23 mouse cellular contexts compared by ENCODE assay signal in the genomic region with DNA sequence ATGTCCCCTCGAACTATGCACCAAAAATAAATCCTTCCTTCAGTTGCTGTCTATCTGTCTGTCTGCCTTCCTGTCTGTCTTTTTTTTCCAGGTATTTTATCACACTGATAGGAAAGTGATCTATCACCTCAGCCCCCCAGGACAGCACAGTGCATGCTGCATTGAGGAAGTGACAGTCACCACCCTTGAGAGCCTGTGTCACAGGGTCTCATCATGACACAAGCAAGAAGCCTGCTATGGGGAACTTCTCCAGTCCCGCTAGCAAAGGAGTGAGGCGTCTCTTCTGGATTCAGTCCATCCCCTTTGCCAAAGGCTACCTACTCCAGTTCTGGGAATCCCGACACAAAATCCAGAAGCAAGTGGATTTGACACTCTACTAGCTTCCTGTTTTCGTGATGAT.
DNase-seq lines count a peak whose midpoint lies in the region; ATAC-seq lines count a peak whose summit lies in the region.
"Had no signal": no experiment of that assay in that cellular context is flagged by ENCODE, and none has a peak within 500 bp of the region (broad histone marks: within the 10 kb centered on the region; RNA-seq: fewer than 3 reads in every experiment).

No protein-coding gene starts in this region.

- no peak overlapping the region for H3K9ac ChIP-seq in liver, embryonic 12.5 days
- H3K9ac ChIP-seq in liver, embryonic 11.5 days (ENCODE audit: low read depth, low read length), result no peak overlapping the region
- H3K9ac ChIP-seq: embryonic facial prominence, embryonic 15.5 days; heart, embryonic 12.5 days; hindbrain, embryonic 15.5 days had no signal

- no peak overlapping the region for H3K4me2 ChIP-seq in liver, embryonic 12.5 days
- H3K4me2 ChIP-seq in liver, embryonic 11.5 days, result no peak overlapping the region
- H3K4me2 ChIP-seq: embryonic facial prominence, embryonic 15.5 days; heart, embryonic 12.5 days; hindbrain, embryonic 15.5 days had no signal

- peaks cover 75% of the 10 kb centered on the region for H3K4me1 ChIP-seq in liver, embryonic 12.5 days
- H3K4me1 ChIP-seq in liver, embryonic 11.5 days (replicated peaks; ENCODE audit: control insufficient read depth, insufficient read depth, low read length), result peaks cover 47% of the 10 kb centered on the region

- peaks cover 15% of the 10 kb centered on the region for H3K27me3 ChIP-seq in liver, embryonic 12.5 days (replicated peaks)
- H3K27me3 ChIP-seq in liver, embryonic 11.5 days (replicated peaks; ENCODE audit: control insufficient read depth, insufficient read depth, low read length), result peaks cover 3% of the 10 kb centered on the region
- H3K27me3 ChIP-seq: embryonic facial prominence, embryonic 15.5 days; heart, embryonic 12.5 days; hindbrain, embryonic 15.5 days; Patski had no signal

- H3K36me3 ChIP-seq in liver, embryonic 12.5 days, result no peaks in the 10 kb centered on the region
- H3K36me3 ChIP-seq in liver, embryonic 11.5 days (ENCODE audit: control insufficient read depth, insufficient read depth, low read length), result no peaks in the 10 kb centered on the region
- H3K36me3 ChIP-seq: embryonic facial prominence, embryonic 15.5 days; forebrain, embryonic 10.5 days; heart, embryonic 12.5 days; hindbrain, embryonic 15.5 days had no signal

- H3K9me3 ChIP-seq in liver, embryonic 12.5 days (replicated peaks), result no peaks in the 10 kb centered on the region
- no peaks in the 10 kb centered on the region for H3K9me3 ChIP-seq in liver, embryonic 11.5 days (ENCODE audit: control insufficient read depth, low read length)
- H3K9me3 ChIP-seq: embryonic facial prominence, embryonic 15.5 days; forebrain, embryonic 10.5 days; heart, embryonic 12.5 days; hindbrain, embryonic 15.5 days had no signal

- WGBS in liver, embryonic 12.5 days (ENCODE audit: insufficient replicate concordance), result 48% methylated on average over 5 of the region's 5 CpGs
- 61% methylated on average over 5 of the region's 5 CpGs for WGBS in liver, embryonic 11.5 days

- H3K4me3 ChIP-seq in liver, embryonic 12.5 days, result no peak overlapping the region
- no peak overlapping the region for H3K4me3 ChIP-seq in liver, embryonic 11.5 days (ENCODE audit: low read depth, low read length)
- H3K4me3 ChIP-seq: embryonic facial prominence, embryonic 15.5 days; erythroblast, embryonic 14.5 days; forebrain, embryonic 10.5 days; gastrocnemius, adult 2 months; heart, adult 2 months; heart, embryonic 12.5 days; hindbrain, embryonic 15.5 days had no signal

- peak overlapping the region; percentile 36 for H3K27ac ChIP-seq in liver, embryonic 12.5 days
- H3K27ac ChIP-seq in liver, embryonic 11.5 days (ENCODE audit: low read depth, low read length), result no peak overlapping the region
- H3K27ac ChIP-seq: embryonic facial prominence, embryonic 15.5 days; forebrain, embryonic 10.5 days; hindbrain, embryonic 15.5 days had no signal

- peak; percentile 92 for DNase-seq in heart, adult 11 months
- DNase-seq in heart, adult 18-20 months, result no peak
- no peak for DNase-seq in liver, embryonic 11.5 days (ENCODE audit: low spot score)
- DNase-seq in spleen, adult 12 weeks (ENCODE audit: low spot score), result no peak
- DNase-seq in cerebellum, postnatal 25 days, result no peak
- DNase-seq: adrenal gland, postnatal 14 days; cerebellum, adult 18-20 months; cerebellum, adult 9-11 months; embryo, embryonic 11 days; gastrocnemius, adult 2 months; gastrocnemius, postnatal 25 days; heart, adult 2 months; heart, postnatal 36 days had no signal

- no peak for ATAC-seq in liver, embryonic 12.5 days
- no peak for ATAC-seq in liver, embryonic 11.5 days (replicated peaks; ENCODE audit: low FRiP score)
- ATAC-seq in common myeloid progenitor, adult 5-6 weeks (replicated peaks; ENCODE audit: low read depth, poor library complexity, severe bottlenecking), result peak; percentile 19; the same call in 1 of the 2 replicates
- ATAC-seq: activated CD4-positive, CD25-positive, alpha-beta regulatory T cell, adult 4 months; forebrain, embryonic 14.5 days; Patski had no signal
